Mouse (Mus musculus) spleen, postnatal 36 days (tissue): ENCODE data around the gene Setmar.

Source experiments
- DNase-seq, 2 experiments: peaks; one replicate each; pipeline ENCODE4 v3.0.0; 2022; ENCODE audit warnings: low spot score in 2 of 2, mixed read lengths in 1 of 2

The Setmar gene

DNA sequence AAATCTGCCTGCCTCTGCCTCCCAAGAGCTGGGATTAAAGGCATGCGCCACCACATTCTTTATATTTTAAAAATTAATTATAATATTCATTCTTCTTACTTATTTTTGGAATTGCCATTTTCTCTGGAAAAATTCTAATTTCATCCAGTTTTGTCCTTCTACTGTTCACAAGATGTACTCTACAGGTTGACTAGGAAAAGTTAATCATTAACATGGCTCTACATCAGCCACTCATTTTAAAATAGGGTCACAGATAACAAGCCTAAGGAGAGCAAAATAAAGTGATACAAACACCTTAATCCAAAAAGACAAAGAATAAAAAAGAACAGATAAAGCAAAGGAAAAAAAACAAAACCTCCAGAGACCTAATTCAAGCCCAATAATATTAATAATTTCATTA lies 50.1 kb downstream of the Setmar start:
- DNase-seq, result no peak

DNA sequence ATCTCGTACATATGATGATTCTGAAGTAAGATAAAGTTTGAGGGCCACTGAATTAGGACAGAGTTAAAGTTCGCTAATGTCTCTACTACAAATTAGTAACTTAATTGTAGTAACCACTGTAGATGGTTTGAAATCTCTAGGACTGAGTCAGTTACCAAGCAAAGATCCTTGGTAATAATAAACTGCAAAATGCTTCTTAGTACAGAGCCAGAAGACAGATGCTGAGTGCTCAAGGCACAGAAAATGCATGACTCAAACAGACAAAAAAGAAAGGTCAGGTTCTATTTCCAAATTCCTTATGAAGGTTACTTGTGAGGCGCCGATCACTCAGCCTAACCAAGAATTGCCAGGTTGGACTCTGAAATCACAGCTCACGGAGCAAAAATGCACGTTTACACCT lies 53.0 kb downstream of the Setmar start:
- no peak for DNase-seq

DNA sequence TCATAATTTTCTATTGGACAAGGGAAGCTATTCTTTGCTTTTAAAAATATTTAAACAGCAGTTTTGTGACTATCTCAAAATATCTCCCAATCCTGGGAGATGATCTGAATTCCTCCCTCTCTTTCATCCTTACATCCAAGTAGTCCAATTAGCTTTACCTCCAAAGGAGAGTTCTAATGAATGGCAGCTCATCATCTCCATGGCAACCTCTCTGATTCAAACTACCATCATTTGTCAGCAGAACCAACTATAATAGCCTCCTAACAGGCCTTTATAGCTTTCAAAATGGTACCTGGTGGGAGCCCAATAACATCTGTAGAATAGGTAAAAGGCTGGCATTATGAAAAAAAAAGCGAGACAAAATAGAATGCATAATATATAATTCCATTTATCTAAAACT lies 60.6 kb downstream of the Setmar start:
- no peak for DNase-seq

DNA sequence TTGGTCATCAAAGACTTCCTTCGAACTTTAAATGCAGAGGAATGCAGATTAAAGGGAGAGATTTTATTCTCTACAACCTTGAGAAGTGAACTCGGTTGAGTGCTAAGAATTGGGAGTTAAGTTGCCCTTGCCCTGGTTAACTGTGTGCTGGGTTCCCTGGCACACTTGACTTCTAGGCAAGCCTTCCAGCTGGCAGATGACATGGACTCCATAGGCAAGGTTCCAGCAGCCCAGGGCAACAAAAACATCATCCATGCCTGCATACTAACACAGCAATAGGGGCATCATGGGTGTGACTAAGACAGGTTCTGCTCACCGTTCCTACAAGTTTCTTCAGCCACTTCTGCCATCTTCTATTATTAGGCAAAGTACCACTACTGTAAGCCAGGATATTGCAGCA lies 61.8 kb downstream of the Setmar start:
- no peak for DNase-seq
